Mouse (Mus musculus) ES-E14 (cell line): ENCODE results near the gene Ush2a.

ENCODE experiments used
- CHD2 ChIP-seq: IDR thresholded peaks from 2 replicates; pipeline ENCODE4 v1.6.1; 2014; ENCODE audit warnings: mild to moderate bottlenecking, low read depth, low read length, inconsistent platforms
- HCFC1 ChIP-seq: IDR thresholded peaks from 2 replicates; pipeline ENCODE4 v1.6.1; 2012; ENCODE audit warnings: low read length, inconsistent platforms, borderline replicate concordance; ENCODE audit not compliant: insufficient read depth
- MAFK ChIP-seq: IDR thresholded peaks from 2 replicates; pipeline ENCODE4 v1.6.1; 2014; ENCODE audit warnings: mild to moderate bottlenecking, low read depth, low read length, inconsistent platforms; ENCODE audit not compliant: insufficient read depth
- ZC3H11A ChIP-seq: IDR thresholded peaks from 2 replicates; pipeline ENCODE4 v1.6.1; 2012; ENCODE audit warnings: low read depth, mild to moderate bottlenecking, inconsistent platforms, low read length, borderline replicate concordance
- ZNF384 ChIP-seq: IDR thresholded peaks from 2 replicates; pipeline ENCODE4 v1.6.1; 2012; ENCODE audit warnings: low read depth, low read length, inconsistent platforms

- TF ChIP-seq HCFC1 = no peak
- TF ChIP-seq MAFK = no peak
- TF ChIP-seq ZC3H11A = no peak
- no peak for TF ChIP-seq CHD2
- TF ChIP-seq ZNF384 = no peak
Observed at GRCm38 (mm10) chr1:188407176-188407575, 145.4 kb downstream of the Ush2a start.
